Mouse (Mus musculus): ENCODE data around the gene Fli1. TPM values are rescaled to one million over a fixed set of nuclear protein-coding genes. Genes with fewer than 3 reads are reported as not detected.

Gene Fli1
- polyA plus RNA-seq, 1 experiment from 2014 or later, result 8.7 TPM

GRCm38 (mm10) chr9:32474621-32475390 is 67.9 kb downstream of the Fli1 start:
- no peak overlapping the region for H3K4me2 ChIP-seq
- no peaks in the 10 kb centered on the region for H3K27me3 ChIP-seq
- no peak for ATAC-seq (ENCODE audit: low FRiP score, low read depth)
- no peaks in the 10 kb centered on the region for H3K9me3 ChIP-seq
- no peak overlapping the region for H3K4me3 ChIP-seq
- WGBS, result 87% methylated on average over 10 of the region's 10 CpGs
- no peak overlapping the region for H3K9ac ChIP-seq
- no peak overlapping the region for H3K27ac ChIP-seq (replicated peaks)
- no peaks in the 10 kb centered on the region for H3K36me3 ChIP-seq
- peaks cover 14% of the 10 kb centered on the region for H3K4me1 ChIP-seq (replicated peaks)

- Histone ChIP-seq H3K36me3 (no peaks in the 10 kb centered on the region), H3K9ac (no peak overlapping the region)
- ATAC-seq (ENCODE audit: low FRiP score, low read depth), result no peak
Measured at GRCm38 (mm10) chr9:32472346-32472745, 70.3 kb downstream of the Fli1 start.

GRCm38 (mm10) chr9:32469123-32469751 is 73.4 kb downstream of the Fli1 start:
- ATAC-seq (ENCODE audit: low FRiP score, low read depth), result no peak
- H3K27me3 ChIP-seq, result no peaks in the 10 kb centered on the region
- no peak overlapping the region for H3K4me2 ChIP-seq
- 63% methylated on average over 8 of the region's 8 CpGs for WGBS
- no peak overlapping the region for H3K9ac ChIP-seq
- H3K36me3 ChIP-seq, result no peaks in the 10 kb centered on the region
- H3K4me1 ChIP-seq (replicated peaks), result 0 out of 2 replicates have a peak, but pooled peaks cover 2% of the 10 kb centered on the region
- no peak overlapping the region for H3K4me3 ChIP-seq
- H3K27ac ChIP-seq (replicated peaks), result no peak overlapping the region
- H3K9me3 ChIP-seq, result no peaks in the 10 kb centered on the region

More at GRCm38 (mm10) chr9:32472346-32472745, 70.3 kb downstream of the Fli1 start:
- Histone ChIP-seq H3K4me2 (no peak overlapping the region), H3K27me3 (no peaks in the 10 kb centered on the region), H3K4me1 (replicated peaks) (no peaks in the 10 kb centered on the region), H3K9me3 (no peaks in the 10 kb centered on the region), H3K27ac (replicated peaks) (no peak overlapping the region), H3K4me3 (no peak overlapping the region)
- 84% methylated on average over 3 of the region's 3 CpGs for WGBS

DNA sequence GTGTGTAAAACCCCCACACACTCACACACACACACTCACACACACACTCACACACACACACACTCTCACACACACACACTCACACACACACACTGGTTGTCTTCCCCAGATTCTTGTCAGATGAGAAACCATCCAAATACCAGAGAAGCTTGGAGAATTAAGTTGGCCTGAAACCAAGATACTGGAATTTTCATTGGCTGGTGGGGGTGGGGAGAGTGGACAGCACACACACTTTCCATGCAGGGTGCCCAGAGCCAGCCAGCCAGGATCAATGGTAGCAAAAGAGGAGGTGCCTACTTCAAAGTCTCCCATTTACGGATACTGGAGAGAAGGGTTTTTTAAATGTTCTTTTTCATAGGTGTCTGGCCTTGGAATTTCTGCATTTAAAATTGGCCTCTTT is 74.3 kb downstream of the Fli1 start:
- Histone ChIP-seq H3K4me2 (no peak overlapping the region), H3K27ac (replicated peaks) (no peak overlapping the region), H3K4me3 (no peak overlapping the region), H3K9ac (no peak overlapping the region), H3K4me1 (replicated peaks) (0 out of 2 replicates have a peak, but pooled peaks cover 2% of the 10 kb centered on the region), H3K9me3 (no peaks in the 10 kb centered on the region), H3K36me3 (no peaks in the 10 kb centered on the region), H3K27me3 (no peaks in the 10 kb centered on the region)
- WGBS, result 66% methylated on average over 1 of the region's 1 CpGs
- no peak for ATAC-seq (ENCODE audit: low FRiP score, low read depth)

DNA sequence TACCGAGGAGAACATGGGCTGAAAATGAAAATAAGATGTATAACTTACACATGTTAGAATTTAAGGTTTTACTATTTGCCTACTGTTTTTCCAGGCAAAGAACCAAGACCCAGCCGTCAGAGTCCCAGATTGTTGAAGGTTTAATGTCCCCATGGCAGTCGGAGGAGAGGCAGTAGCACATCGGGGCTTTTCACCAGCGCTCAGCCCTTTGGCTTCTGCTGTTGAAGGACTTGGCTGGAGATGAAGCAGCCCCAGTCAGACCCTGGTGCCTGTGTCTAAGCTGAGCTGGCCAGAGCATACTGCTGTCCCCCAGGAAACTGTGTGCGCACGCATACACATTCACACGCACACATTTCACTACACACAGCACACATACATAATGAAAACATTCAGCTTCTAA is 75.2 kb downstream of the Fli1 start:
- H3K36me3 ChIP-seq, result no peaks in the 10 kb centered on the region
- H3K4me2 ChIP-seq, result no peak overlapping the region
- no peak overlapping the region for H3K27ac ChIP-seq (replicated peaks)
- H3K27me3 ChIP-seq, result no peaks in the 10 kb centered on the region
- 72% methylated on average over 8 of the region's 8 CpGs for WGBS
- no peaks in the 10 kb centered on the region for H3K9me3 ChIP-seq
- no peak overlapping the region for H3K9ac ChIP-seq
- no peak overlapping the region for H3K4me3 ChIP-seq
- ATAC-seq (ENCODE audit: low FRiP score, low read depth), result 0 out of 2 replicates have a peak, but pooled peaks have one; percentile 30
- 0 out of 2 replicates have a peak, but pooled peaks cover 2% of the 10 kb centered on the region for H3K4me1 ChIP-seq (replicated peaks)

GRCm38 (mm10) chr9:32466861-32467260 is 75.8 kb downstream of the Fli1 start:
- no peak overlapping the region for H3K27ac ChIP-seq (replicated peaks)
- no peak overlapping the region for H3K4me2 ChIP-seq
- H3K9me3 ChIP-seq, result no peaks in the 10 kb centered on the region
- 64% methylated on average over 8 of the region's 8 CpGs for WGBS
- H3K36me3 ChIP-seq, result no peaks in the 10 kb centered on the region
- ATAC-seq (ENCODE audit: low FRiP score, low read depth), result no peak
- H3K9ac ChIP-seq, result no peak overlapping the region
- H3K4me1 ChIP-seq (replicated peaks), result 0 out of 2 replicates have a peak, but pooled peaks cover 2% of the 10 kb centered on the region
- H3K4me3 ChIP-seq, result no peak overlapping the region
- no peaks in the 10 kb centered on the region for H3K27me3 ChIP-seq

DNA sequence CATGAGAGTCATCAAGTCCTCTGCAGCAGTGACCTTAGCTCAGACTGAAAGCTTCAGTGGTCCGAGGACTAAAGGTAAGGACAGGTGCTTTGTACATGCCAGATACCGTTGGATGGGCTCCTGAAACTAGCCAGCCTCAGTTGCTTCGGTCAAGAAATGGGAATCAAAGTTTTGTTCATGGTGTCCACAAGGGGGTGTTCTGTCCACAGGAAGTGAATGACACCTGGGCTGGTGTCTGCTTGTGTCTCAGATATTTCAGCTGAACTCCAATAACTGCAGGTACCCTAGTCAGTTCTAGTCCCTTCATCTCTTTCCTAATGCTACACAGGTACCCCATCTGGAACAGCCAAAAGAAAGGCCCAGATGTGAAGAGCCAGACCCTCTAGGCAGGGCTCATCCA is 86.0 kb downstream of the Fli1 start:
- Histone ChIP-seq H3K4me1 (replicated peaks) (no peaks in the 10 kb centered on the region; the same call in 1 of the 2 replicates), H3K9ac (no peak overlapping the region), H3K9me3 (no peaks in the 10 kb centered on the region), H3K4me3 (no peak overlapping the region), H3K4me2 (no peak overlapping the region), H3K36me3 (no peaks in the 10 kb centered on the region), H3K27me3 (no peaks in the 10 kb centered on the region), H3K27ac (replicated peaks) (no peak overlapping the region)
- no peak for ATAC-seq (ENCODE audit: low FRiP score, low read depth)
- 88% methylated on average over 3 of the region's 3 CpGs for WGBS

- H3K9ac ChIP-seq, result no peak overlapping the region
- no peak overlapping the region for H3K4me2 ChIP-seq
- no peak overlapping the region; the same call in 1 of the 2 replicates for H3K27ac ChIP-seq (replicated peaks)
- no peaks in the 10 kb centered on the region for H3K9me3 ChIP-seq
- 0 out of 2 replicates have a peak, but pooled peaks have one; percentile 75 for ATAC-seq (ENCODE audit: low FRiP score, low read depth)
- H3K27me3 ChIP-seq, result no peaks in the 10 kb centered on the region; the same call in 1 of the 2 replicates
- no peaks in the 10 kb centered on the region for H3K36me3 ChIP-seq
- H3K4me3 ChIP-seq, result no peak overlapping the region
- WGBS, result 4% methylated on average over 7 of the region's 7 CpGs
- H3K4me1 ChIP-seq (replicated peaks), result 0 out of 2 replicates have a peak, but pooled peaks cover 3% of the 10 kb centered on the region
Measured at GRCm38 (mm10) chr9:32450161-32450560, 92.5 kb downstream of the Fli1 start.

DNA sequence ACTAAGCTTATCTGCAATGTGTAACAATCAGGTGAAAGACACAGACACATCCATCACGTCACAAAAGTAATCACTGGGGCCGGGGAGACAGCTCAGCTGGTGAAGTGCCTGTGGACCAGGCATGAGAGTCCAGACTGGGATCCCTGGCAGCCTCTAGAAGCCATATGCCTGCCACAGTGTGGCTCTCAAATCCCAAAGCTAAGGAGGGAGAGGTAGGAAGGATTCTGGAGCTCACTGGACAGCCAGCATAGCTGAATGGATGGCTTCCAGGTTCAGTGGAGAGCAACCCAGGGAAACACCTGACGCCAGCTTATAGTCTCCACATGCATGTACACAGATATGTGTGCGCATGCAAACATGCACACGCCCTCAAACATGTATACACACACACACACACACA is 93.9 kb downstream of the Fli1 start:
- no peak overlapping the region for H3K4me2 ChIP-seq
- 81% methylated on average over 5 of the region's 5 CpGs for WGBS
- H3K4me3 ChIP-seq, result no peak overlapping the region
- no peaks in the 10 kb centered on the region; the same call in 1 of the 2 replicates for H3K27me3 ChIP-seq
- no peaks in the 10 kb centered on the region for H3K36me3 ChIP-seq
- peaks cover 5% of the 10 kb centered on the region; the same call in 1 of the 2 replicates for H3K4me1 ChIP-seq (replicated peaks)
- no peak overlapping the region for H3K27ac ChIP-seq (replicated peaks)
- no peaks in the 10 kb centered on the region for H3K9me3 ChIP-seq
- H3K9ac ChIP-seq, result no peak overlapping the region
- no peak for ATAC-seq (ENCODE audit: low FRiP score, low read depth)

DNA sequence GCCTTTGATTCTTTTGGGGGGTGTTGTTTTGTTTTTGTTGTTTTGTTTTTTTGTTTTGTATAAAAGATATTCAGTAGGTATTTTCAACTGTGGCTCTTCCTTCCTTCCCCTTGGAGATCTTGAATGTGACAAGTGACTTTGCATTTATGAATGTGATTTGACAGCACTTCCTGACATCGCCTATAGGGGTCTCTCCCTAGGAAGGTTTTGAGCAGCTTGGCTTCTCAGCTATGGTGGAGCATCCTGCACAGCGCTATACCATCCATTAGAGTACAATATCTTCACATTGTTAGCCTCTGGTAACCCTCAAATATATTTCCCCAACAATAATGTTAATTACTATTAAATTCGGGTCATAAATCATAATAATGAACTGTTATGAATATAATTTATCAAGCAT is 96.9 kb downstream of the Fli1 start:
- H3K4me2 ChIP-seq, result no peak overlapping the region
- H3K4me3 ChIP-seq, result no peak overlapping the region
- no peaks in the 10 kb centered on the region for H3K9me3 ChIP-seq
- H3K27ac ChIP-seq (replicated peaks), result no peak overlapping the region
- peaks cover 6% of the 10 kb centered on the region; the same call in 1 of the 2 replicates for H3K4me1 ChIP-seq (replicated peaks)
- 59% methylated on average over 3 of the region's 3 CpGs for WGBS
- no peak for ATAC-seq (ENCODE audit: low FRiP score, low read depth)
- no peaks in the 10 kb centered on the region for H3K36me3 ChIP-seq
- H3K9ac ChIP-seq, result no peak overlapping the region
- no peaks in the 10 kb centered on the region; the same call in 1 of the 2 replicates for H3K27me3 ChIP-seq

DNA sequence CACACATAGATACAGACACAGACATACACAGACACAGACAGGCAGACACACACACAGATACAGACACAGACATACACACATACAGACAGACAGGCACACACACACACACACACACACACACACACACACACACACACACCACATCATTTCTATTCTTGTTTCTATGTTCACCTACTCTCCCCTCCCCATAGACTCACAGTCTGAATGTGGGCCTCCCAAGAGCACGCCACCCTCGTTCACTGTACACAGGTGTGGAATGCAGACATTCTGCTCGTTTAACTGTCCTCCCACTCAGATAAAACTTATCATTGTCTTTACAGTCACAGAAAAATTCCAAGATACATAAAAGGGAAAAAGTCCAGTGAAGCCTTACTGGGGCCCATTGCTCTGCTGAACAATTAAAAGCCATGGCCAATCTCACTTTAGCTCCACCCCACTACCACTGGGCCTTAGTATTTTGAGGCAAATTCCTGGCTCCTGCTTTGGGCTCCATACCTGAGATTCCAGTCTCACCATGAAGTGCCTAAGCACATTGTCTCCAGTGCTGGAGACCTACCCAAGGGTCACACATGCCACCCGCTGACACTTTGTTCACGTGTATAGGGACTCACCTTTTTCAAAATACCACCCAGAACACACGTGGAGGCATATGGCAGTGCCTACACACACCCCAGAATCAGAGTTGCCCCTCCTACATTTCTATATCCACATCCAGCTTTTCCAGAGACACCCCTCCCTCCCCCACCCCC is 98.0 kb downstream of the Fli1 start:
- Histone ChIP-seq H3K4me2 (no peak overlapping the region), H3K27ac (replicated peaks) (no peak overlapping the region), H3K4me1 (replicated peaks) (peaks cover 3% of the 10 kb centered on the region; the same call in 1 of the 2 replicates), H3K9ac (no peak overlapping the region), H3K9me3 (no peaks in the 10 kb centered on the region), H3K27me3 (no peaks in the 10 kb centered on the region; the same call in 1 of the 2 replicates), H3K4me3 (no peak overlapping the region), H3K36me3 (no peaks in the 10 kb centered on the region)
- 84% methylated on average over 6 of the region's 6 CpGs for WGBS
- no peak for ATAC-seq (ENCODE audit: low FRiP score, low read depth)
